Comparison of ENCODE assay signal across 8 mouse cellular contexts in the genomic region with DNA sequence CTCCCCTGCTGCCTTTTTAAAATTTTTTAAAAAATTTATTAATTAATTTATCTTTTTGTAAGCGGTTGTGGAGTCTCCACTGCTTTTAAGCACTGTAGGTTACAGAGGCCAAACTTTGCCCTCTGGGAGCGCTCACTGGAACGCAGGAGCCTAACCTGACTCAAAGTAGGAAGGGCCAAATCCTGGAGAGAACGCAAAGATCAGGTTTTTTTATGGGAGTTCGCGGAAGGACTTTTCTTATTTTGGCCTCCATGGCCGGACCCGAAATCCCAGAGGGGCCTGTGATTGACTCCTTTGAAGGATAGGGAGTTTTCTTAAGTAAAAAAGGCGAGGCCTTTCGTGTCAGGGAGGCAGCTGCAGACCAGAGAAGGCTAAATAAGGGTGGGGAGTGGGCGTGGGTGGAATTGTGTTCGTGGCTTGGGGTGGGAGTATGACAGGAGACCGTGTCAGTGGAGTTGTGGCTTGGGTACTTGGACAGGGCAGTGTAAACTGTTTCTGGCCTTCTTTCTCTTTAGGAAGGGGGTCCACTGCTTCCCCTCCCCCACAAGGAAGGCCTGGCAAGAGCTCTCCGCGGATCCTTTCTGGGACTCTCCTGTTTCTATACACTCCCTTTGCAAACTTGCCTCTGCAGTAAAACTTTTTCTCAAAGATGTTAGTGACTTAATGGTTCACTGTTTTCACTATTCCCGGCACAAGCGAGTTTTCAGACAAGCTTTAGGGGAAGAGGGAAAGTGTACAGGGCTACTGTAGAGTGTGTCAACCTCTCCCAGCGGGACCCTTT. TPM values are rescaled to one million over a fixed set of nuclear protein-coding genes. Genes with fewer than 3 reads are reported as not detected.
DNase-seq lines count a peak whose midpoint lies in the region; ATAC-seq and TF ChIP-seq lines count a peak whose summit lies in the region.

No protein-coding gene starts in this region.

- DNase-seq in B cell, adult 2 months = peak; percentile 8 to 20
- DNase-seq in R1 (ENCODE audit: low read depth, low spot score) = peak; percentile 44
- peak; percentile 43 for DNase-seq in hindbrain, embryonic 11.5 days (ENCODE audit: low spot score)
- DNase-seq in limb, embryonic 14.5 days (ENCODE audit: low spot score) = peak; percentile 28
- DNase-seq in layer of hippocampus, postnatal 25 days (ENCODE audit: extremely low spot score in 1 of 2, low spot score in 1 of 2) = no peak

- H3K36me3 ChIP-seq in forebrain, embryonic 13.5 days (ENCODE audit: poor library complexity, severe bottlenecking) = no peaks in the 10 kb centered on the region
- H3K36me3 ChIP-seq in hindbrain, embryonic 11.5 days (ENCODE audit: control insufficient read depth, insufficient read depth, low read length) = no peaks in the 10 kb centered on the region
- no peaks in the 10 kb centered on the region for H3K36me3 ChIP-seq in limb, embryonic 14.5 days (ENCODE audit: control insufficient read depth, insufficient read depth, low read length)
- no peaks in the 10 kb centered on the region for H3K36me3 ChIP-seq in neural tube, embryonic 12.5 days

- H3K4me3 ChIP-seq in forebrain, embryonic 13.5 days = peak overlapping the region; percentile 86
- H3K4me3 ChIP-seq in hindbrain, embryonic 11.5 days (ENCODE audit: low read depth, low read length) = peak overlapping the region; percentile 86
- H3K4me3 ChIP-seq in limb, embryonic 14.5 days (replicated peaks; ENCODE audit: low read length) = peak overlapping the region; percentile 92
- H3K4me3 ChIP-seq in neural tube, embryonic 12.5 days = peak overlapping the region; percentile 93

- H3K9me3 ChIP-seq in forebrain, embryonic 13.5 days (replicated peaks) = no peaks in the 10 kb centered on the region
- no peaks in the 10 kb centered on the region for H3K9me3 ChIP-seq in hindbrain, embryonic 11.5 days (ENCODE audit: control insufficient read depth, low read length)
- H3K9me3 ChIP-seq in limb, embryonic 14.5 days (ENCODE audit: control insufficient read depth, low read length) = no peaks in the 10 kb centered on the region
- no peaks in the 10 kb centered on the region for H3K9me3 ChIP-seq in neural tube, embryonic 12.5 days

- H3K9ac ChIP-seq in forebrain, embryonic 13.5 days = peak overlapping the region; percentile 87
- H3K9ac ChIP-seq in hindbrain, embryonic 11.5 days (ENCODE audit: low read depth, low read length) = peak overlapping the region; percentile 94
- peak overlapping the region; percentile 97 for H3K9ac ChIP-seq in limb, embryonic 14.5 days (ENCODE audit: low read depth, low read length, severe bottlenecking)
- peak overlapping the region; percentile 94 for H3K9ac ChIP-seq in neural tube, embryonic 12.5 days

- no peak for TF ChIP-seq POLR2A in limb, embryonic 14.5 days (IDR thresholded peaks at IDR 0.05; ENCODE audit: borderline replicate concordance, extremely low read depth, insufficient read depth, insufficient read length)

- H3K27ac ChIP-seq in forebrain, embryonic 13.5 days = no peak overlapping the region
- H3K27ac ChIP-seq in hindbrain, embryonic 11.5 days (ENCODE audit: low read depth, low read length) = no peak overlapping the region
- peak overlapping the region; percentile 99 for H3K27ac ChIP-seq in limb, embryonic 14.5 days (replicated peaks; ENCODE audit: low read depth, low read length)
- H3K27ac ChIP-seq in neural tube, embryonic 12.5 days = no peak overlapping the region

- WGBS in forebrain, embryonic 13.5 days = 15% methylated on average over 18 of the region's 18 CpGs
- WGBS in hindbrain, embryonic 11.5 days = 12% methylated on average over 18 of the region's 18 CpGs
- 4% methylated on average over 18 of the region's 18 CpGs for WGBS in limb, embryonic 14.5 days
- 10% methylated on average over 18 of the region's 18 CpGs for WGBS in neural tube, embryonic 12.5 days

- no peak for ATAC-seq in forebrain, embryonic 13.5 days
- peak; percentile 4; the same call in 1 of the 2 replicates for ATAC-seq in hindbrain, embryonic 11.5 days (ENCODE audit: low FRiP score)
- no peak for ATAC-seq in limb, embryonic 14.5 days (ENCODE audit: low FRiP score, low read depth)
- ATAC-seq in neural tube, embryonic 12.5 days (ENCODE audit: low FRiP score, low read depth) = 0 out of 2 replicates have a peak, but pooled peaks have one; percentile 1
- ATAC-seq in frontal cortex, adult (ENCODE audit: low TSS enrichment) = no peak

- peak overlapping the region; percentile 72 for H3K4me2 ChIP-seq in forebrain, embryonic 13.5 days
- peak overlapping the region; percentile 82 for H3K4me2 ChIP-seq in hindbrain, embryonic 11.5 days (replicated peaks; ENCODE audit: low read depth, low read length)
- peak overlapping the region; percentile 75 for H3K4me2 ChIP-seq in limb, embryonic 14.5 days (replicated peaks; ENCODE audit: low read depth, low read length, severe bottlenecking)
- H3K4me2 ChIP-seq in neural tube, embryonic 12.5 days (replicated peaks) = peak overlapping the region; percentile 76

- peaks cover 21% of the 10 kb centered on the region for H3K4me1 ChIP-seq in forebrain, embryonic 13.5 days
- no peaks in the 10 kb centered on the region; the same call in 1 of the 2 replicates for H3K4me1 ChIP-seq in hindbrain, embryonic 11.5 days (replicated peaks; ENCODE audit: control insufficient read depth, insufficient read depth, low read length)
- H3K4me1 ChIP-seq in limb, embryonic 14.5 days (ENCODE audit: control insufficient read depth, insufficient read depth, low read length) = peaks cover 23% of the 10 kb centered on the region
- H3K4me1 ChIP-seq in neural tube, embryonic 12.5 days = peaks cover 29% of the 10 kb centered on the region

- H3K27me3 ChIP-seq in forebrain, embryonic 13.5 days = no peaks in the 10 kb centered on the region
- no peaks in the 10 kb centered on the region for H3K27me3 ChIP-seq in hindbrain, embryonic 11.5 days (ENCODE audit: control insufficient read depth, insufficient read depth, low read length)
- no peaks in the 10 kb centered on the region for H3K27me3 ChIP-seq in limb, embryonic 14.5 days (ENCODE audit: control insufficient read depth, insufficient read depth, low read length)
- H3K27me3 ChIP-seq in neural tube, embryonic 12.5 days (replicated peaks) = no peaks in the 10 kb centered on the region

RNA-seq across cellular contexts. Expression of a gene that starts 1.1 kb away (rescaled TPM):
- polyA plus RNA-seq in forebrain, embryonic 13.5 days (2015; fragmentation: Nextera tagmentation; extraction: Ambion mirVana) = 9.4 and 10.8 TPM in 2 replicates
- 19.6 and 25.1 TPM in 2 replicates for polyA plus RNA-seq in hindbrain, embryonic 11.5 days (2014; fragmentation: Nextera tagmentation; extraction: Ambion mirVana)
- 15.1 and 16.5 TPM in 2 replicates for polyA plus RNA-seq in limb, embryonic 14.5 days (2012; rRNA removed)
- polyA plus RNA-seq in limb, embryonic 14.5 days (2014; fragmentation: Nextera tagmentation; extraction: Ambion mirVana) = 46.7 and 52.4 TPM in 2 replicates
- 18.8 TPM in 2 replicates for polyA plus RNA-seq in neural tube, embryonic 12.5 days (2016; fragmentation: Nextera tagmentation; extraction: Ambion mirVana)
- total RNA-seq in layer of hippocampus, postnatal 25 days (2021) = 1 to 10 TPM; 7.2 to 8.6 TPM

Comparison
In these comparisons a context has a peak if more than half of its experiments do, and no peak if none do; other contexts are left out.
1. DNase-seq: peak in B cell, adult 2 months (2 of 2), R1 (single experiment), hindbrain, embryonic 11.5 days (single experiment) and limb, embryonic 14.5 days (single experiment); none in layer of hippocampus, postnatal 25 days (0 of 2).
2. ATAC-seq: peak in hindbrain, embryonic 11.5 days (single experiment) and neural tube, embryonic 12.5 days (single experiment); none in forebrain, embryonic 13.5 days (single experiment), limb, embryonic 14.5 days (single experiment) and frontal cortex, adult (single experiment).
3. Peak in every context shown above with its lines, with median percentiles within 50 percentile points of each other: H3K4me2 ChIP-seq, H3K4me3 ChIP-seq and H3K9ac ChIP-seq.